Mouse (Mus musculus) limb, embryonic 11.5 days (tissue): ENCODE measurements at regions not wholly inside any gene's neighbourhood (a gene's known extent, or its start where the extent isn't known, plus 50 kb on each side); places are given as distances from the start of the nearest gene placed in this dataset.
A peak's percentile ranks its signal among the peaks of the same experiment; 100 is the strongest.
"Not testable (repeated sequence)": the region's sequence is repeated elsewhere in the genome, so short reads cannot be mapped to it uniquely, and the experiment has no call there.

Source experiments
- ATAC-seq: fragments of 200-750 bp; cut with Nextera tagmentation; 2 replicates; pipeline ENCODE4 v1.8.0; 2017; ENCODE audit warnings: low read depth; ENCODE audit not compliant: insufficient number of reproducible peaks, low FRiP score, low TSS enrichment
- DNase-seq: peaks from one replicate; pipeline ENCODE4 v3.0.0-alpha.2; 2015; ENCODE audit warnings: low spot score
- H3K27ac ChIP-seq: fragments of 300-500 bp; sonication (generic); replicated peaks from 2 replicates; pipeline ENCODE4 v1.5.1; 2014; ENCODE audit warnings: low read depth, mild to moderate bottlenecking, low read length
- H3K27me3 ChIP-seq: fragments of 300-500 bp; sonication (generic); 2 replicates; pipeline ENCODE4 v1.6.1; 2014; ENCODE audit warnings: mild to moderate bottlenecking, low read length, mixed read lengths; ENCODE audit not compliant: control insufficient read depth, insufficient read depth
- H3K36me3 ChIP-seq: fragments of 300-500 bp; sonication (generic); 2 replicates; pipeline ENCODE4 v1.6.1; 2014; ENCODE audit warnings: mild to moderate bottlenecking, low read length, moderate library complexity, mixed read lengths; ENCODE audit not compliant: control insufficient read depth, insufficient read depth
- H3K4me1 ChIP-seq: fragments of 300-500 bp; sonication (generic); 2 replicates; pipeline ENCODE4 v1.6.1; 2014; ENCODE audit warnings: low read length, mixed read lengths; ENCODE audit not compliant: control insufficient read depth, insufficient read depth
- H3K4me2 ChIP-seq: fragments of 300-500 bp; sonication (generic); 2 replicates; pipeline ENCODE4 v1.6.1; 2014; ENCODE audit warnings: low read depth, mild to moderate bottlenecking, moderate library complexity; ENCODE audit not compliant: severe bottlenecking
- H3K4me3 ChIP-seq: fragments of 300-500 bp; sonication (generic); 2 replicates; pipeline ENCODE4 v1.5.1; 2014; ENCODE audit warnings: low read depth, low read length
- H3K9ac ChIP-seq: fragments of 300-500 bp; sonication (generic); 2 replicates; pipeline ENCODE4 v1.6.1; 2014; ENCODE audit warnings: mild to moderate bottlenecking, low read length
- H3K9me3 ChIP-seq: fragments of 300-500 bp; sonication (generic); 2 replicates; pipeline ENCODE4 v1.6.1; 2016; ENCODE audit warnings: low read length; ENCODE audit not compliant: control insufficient read depth
- WGBS: fragments of 180-500 bp; shearing (Covaris S2); extraction: QIAGEN DNeasy Blood & Tissue Kit; methylation state at CpG from one replicate; pipeline ENCODE4 v1.1.7; 2014; 5-methylcytosine and 5-hydroxymethylcytosine counted together

DNA sequence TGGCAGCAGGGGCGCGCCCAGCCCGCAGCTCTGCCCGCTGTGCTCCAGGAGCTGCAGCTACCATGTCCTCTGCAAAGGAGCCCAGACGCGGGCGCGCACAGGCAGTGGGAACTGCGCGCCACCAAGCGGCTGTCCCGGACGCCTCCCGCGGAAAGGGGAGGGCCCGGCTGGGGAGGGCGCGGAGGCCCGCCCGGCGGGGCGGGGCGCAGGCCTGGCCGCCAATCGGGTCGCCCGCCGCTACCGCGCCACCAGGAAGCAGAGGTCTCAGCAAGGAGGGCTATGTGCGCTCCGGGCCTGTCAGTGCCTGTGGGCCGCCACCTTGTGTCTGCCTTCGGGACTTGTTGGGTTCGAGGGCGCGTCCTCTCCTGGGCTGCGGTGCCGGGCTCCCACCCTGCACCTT lies 367.0 kb upstream of the Ywhaq start:
- not testable (repeated sequence) for H3K4me1 ChIP-seq, H3K36me3 ChIP-seq, H3K27ac ChIP-seq, H3K27me3 ChIP-seq, H3K9me3 ChIP-seq
- Histone ChIP-seq H3K4me3 (peak overlapping the region; percentile 37), H3K9ac (peak overlapping the region; percentile 47; the same call in 1 of the 2 replicates), H3K4me2 (peak overlapping the region; percentile 32; the same call in 1 of the 2 replicates)
- WGBS, result 2% methylated on average over 25 of the region's 39 CpGs
- DNase-seq (peak; percentile 70), ATAC-seq (peak; percentile 72; the same call in 1 of the 2 replicates)

DNA sequence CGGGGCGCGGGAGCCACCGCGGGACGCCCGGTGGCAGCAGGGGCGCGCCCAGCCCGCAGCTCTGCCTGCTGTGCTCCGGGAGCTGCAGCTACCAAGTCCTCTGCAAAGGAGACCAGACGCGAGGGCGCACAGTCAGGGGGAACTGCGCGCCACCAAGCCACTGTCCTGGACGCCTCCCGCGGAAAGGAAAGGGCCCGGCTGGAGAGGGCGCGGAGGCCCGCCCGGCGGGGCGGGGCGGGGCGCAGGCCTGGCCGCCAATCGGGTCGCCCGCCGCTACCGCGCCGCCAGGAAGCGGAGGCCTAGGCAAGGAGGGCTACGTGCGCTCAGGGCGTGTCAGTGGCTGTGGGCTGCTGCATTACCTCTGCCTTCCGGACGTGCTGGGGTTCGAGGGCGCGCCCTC lies 361.3 kb upstream of the Ywhaq start:
- H3K9me3 ChIP-seq, ATAC-seq, H3K36me3 ChIP-seq, H3K4me1 ChIP-seq, H3K27me3 ChIP-seq, H3K27ac ChIP-seq, H3K9ac ChIP-seq: not testable (repeated sequence)
- 6% methylated on average over 15 of the region's 45 CpGs for WGBS
- H3K4me2 ChIP-seq, result peak overlapping the region; percentile 7; the same call in 1 of the 2 replicates
- peak; percentile 19 for DNase-seq
- H3K4me3 ChIP-seq, result peak overlapping the region; percentile 17

DNA sequence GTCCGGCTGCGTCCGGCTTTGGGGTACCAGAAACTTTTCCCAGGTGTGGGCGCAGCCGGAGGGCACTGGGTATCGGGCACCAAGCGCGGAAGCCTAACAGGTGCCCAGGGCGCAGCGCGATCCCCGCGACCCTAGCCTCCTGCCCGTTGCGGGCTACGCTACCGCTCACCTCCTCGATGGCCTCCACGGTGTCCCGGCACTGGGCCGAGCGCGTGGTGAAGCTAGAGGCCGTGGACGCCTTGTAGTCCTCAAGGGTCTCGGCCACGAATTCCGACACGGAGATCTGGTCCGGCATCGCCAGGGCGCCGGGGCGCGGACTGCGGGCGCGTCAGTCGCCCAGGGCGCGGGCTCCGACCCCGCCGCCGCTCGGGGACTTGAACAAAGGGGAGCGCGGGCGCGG lies 360.9 kb upstream of the Ywhaq start:
- not testable (repeated sequence) for H3K36me3 ChIP-seq, H3K9ac ChIP-seq, ATAC-seq, H3K27me3 ChIP-seq, H3K9me3 ChIP-seq, H3K4me1 ChIP-seq, H3K27ac ChIP-seq
- DNase-seq, result peak; percentile 19
- Histone ChIP-seq H3K4me2 (peak overlapping the region; percentile 7; the same call in 1 of the 2 replicates), H3K4me3 (peak overlapping the region; percentile 17)
- WGBS, result 30% methylated on average over 27 of the region's 50 CpGs

DNA sequence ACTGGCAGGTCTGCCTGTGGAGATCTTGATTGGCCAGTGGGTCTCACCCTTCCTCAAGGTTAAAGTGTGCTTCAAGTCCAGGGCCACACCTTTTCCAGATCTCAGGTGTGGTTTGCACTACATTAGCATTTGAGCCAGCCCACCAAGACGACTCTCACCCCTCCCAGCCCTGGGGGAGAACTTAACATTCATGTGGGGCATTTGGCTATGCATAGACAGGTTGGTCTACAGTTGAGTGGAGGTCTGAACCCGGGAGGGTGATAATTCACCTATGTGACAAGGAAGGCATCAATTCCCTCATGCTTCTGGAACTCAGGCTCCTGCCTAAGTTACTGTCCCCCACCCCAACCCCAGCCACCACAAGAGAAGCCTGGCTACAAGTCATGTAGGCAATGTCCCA lies 350.3 kb upstream of the Ywhaq start:
- H3K27ac ChIP-seq, ATAC-seq, H3K36me3 ChIP-seq, H3K9ac ChIP-seq, H3K27me3 ChIP-seq, DNase-seq, H3K4me3 ChIP-seq, H3K4me1 ChIP-seq, H3K4me2 ChIP-seq, H3K9me3 ChIP-seq: not testable (repeated sequence)
- WGBS, result 80% methylated on average over 2 of the region's 2 CpGs
